Mouse (Mus musculus) limb, embryonic 14.5 days (tissue): ENCODE measurements around the gene Wdr5b. TPM values are rescaled to one million over a fixed set of nuclear protein-coding genes. Genes with fewer than 3 reads are reported as not detected.
"Not testable (repeated sequence)": the region's sequence is repeated elsewhere in the genome, so short reads cannot be mapped to it uniquely, and the experiment has no call there.

Experiments
- ATAC-seq: fragments of 200-750 bp; cut with Nextera tagmentation; 2 replicates; pipeline ENCODE4 v1.8.0; 2017; ENCODE audit warnings: low read depth, moderate number of reproducible peaks, moderate TSS enrichment; ENCODE audit not compliant: low FRiP score
- DNase-seq: peaks from one replicate; pipeline ENCODE4 v3.0.0-alpha.2; 2015; ENCODE audit warnings: low spot score
- H3K27ac ChIP-seq: fragments of 300-500 bp; sonication (generic); replicated peaks from 2 replicates; pipeline ENCODE4 v1.5.1; 2014; ENCODE audit warnings: low read depth, mild to moderate bottlenecking, low read length, moderate library complexity, mixed read lengths
- H3K27me3 ChIP-seq: fragments of 300-500 bp; sonication (generic); 2 replicates; pipeline ENCODE4 v1.6.1; 2014; ENCODE audit warnings: low read length, mixed read lengths; ENCODE audit not compliant: control insufficient read depth, insufficient read depth
- H3K36me3 ChIP-seq: fragments of 300-500 bp; sonication (generic); 2 replicates; pipeline ENCODE4 v1.6.1; 2014; ENCODE audit warnings: mild to moderate bottlenecking, low read length, moderate library complexity, mixed read lengths; ENCODE audit not compliant: control insufficient read depth, insufficient read depth
- H3K4me1 ChIP-seq: fragments of 300-500 bp; sonication (generic); 2 replicates; pipeline ENCODE4 v1.6.1; 2014; ENCODE audit warnings: antibody characterized with exemption, low read length, mixed read lengths; ENCODE audit not compliant: control insufficient read depth, insufficient read depth
- H3K4me2 ChIP-seq: fragments of 300-500 bp; sonication (generic); replicated peaks from 2 replicates; pipeline ENCODE4 v1.6.1; 2014; ENCODE audit warnings: low read depth, mild to moderate bottlenecking, low read length, moderate library complexity; ENCODE audit not compliant: severe bottlenecking
- H3K4me3 ChIP-seq: fragments of 300-500 bp; sonication (generic); replicated peaks from 2 replicates; pipeline ENCODE4 v1.5.1; 2014; ENCODE audit warnings: low read length
- H3K9ac ChIP-seq: fragments of 300-500 bp; sonication (generic); 2 replicates; pipeline ENCODE4 v1.6.1; 2014; ENCODE audit warnings: mild to moderate bottlenecking, low read depth, low read length, moderate library complexity; ENCODE audit not compliant: severe bottlenecking
- H3K9me3 ChIP-seq: fragments of 300-500 bp; sonication (generic); 2 replicates; pipeline ENCODE4 v1.6.1; 2016; ENCODE audit warnings: low read length; ENCODE audit not compliant: control insufficient read depth
- POLR2A ChIP-seq: fragments of 200-500 bp; IDR thresholded peaks from 2 replicates; pipeline ENCODE4 v1.8.0; 2012; ENCODE audit warnings: inconsistent platforms, mild to moderate bottlenecking, moderate library complexity, borderline replicate concordance; ENCODE audit not compliant: insufficient read depth, insufficient read length; ENCODE audit errors: extremely low read depth
- WGBS: fragments of 180-500 bp; shearing (Covaris S2); extraction: QIAGEN DNeasy Blood & Tissue Kit; methylation state at CpG from one replicate; pipeline ENCODE4 v1.1.7; 2014; 5-methylcytosine and 5-hydroxymethylcytosine counted together
- polyA plus RNA-seq, 2 experiments: library from polyadenylated mRNA; depleted of rRNA in 1 of 2; stranded (reverse) in 1 of 2; unstranded in 1 of 2; fragments of >200 nt; fragmentation: Nextera tagmentation in 1 of 2; extraction: Ambion mirVana in 1 of 2; gene quantifications; 2 replicates each; pipeline versions ENCODE4 v1.2.1 to v1.2.3; 2012 to 2014

Gene Wdr5b
- polyA plus RNA-seq, 2 experiments: 6.1 to 11.9 TPM

- Histone ChIP-seq H3K4me1 (no peaks in the 10 kb centered on the region), H3K27me3 (no peaks in the 10 kb centered on the region), H3K36me3 (peaks cover 67% of the 10 kb centered on the region), H3K4me3 (no peak overlapping the region), H3K27ac (no peak overlapping the region), H3K9ac (no peak overlapping the region), H3K4me2 (no peak overlapping the region), H3K9me3 (no peaks in the 10 kb centered on the region)
- no peak for DNase-seq
- no peak for ATAC-seq
- no peak for TF ChIP-seq POLR2A
- 88% methylated on average over 6 of the region's 6 CpGs for WGBS
Measured at GRCm38 (mm10) chr16:36051491-36051890, 10.5 kb downstream of the Wdr5b start.

DNA sequence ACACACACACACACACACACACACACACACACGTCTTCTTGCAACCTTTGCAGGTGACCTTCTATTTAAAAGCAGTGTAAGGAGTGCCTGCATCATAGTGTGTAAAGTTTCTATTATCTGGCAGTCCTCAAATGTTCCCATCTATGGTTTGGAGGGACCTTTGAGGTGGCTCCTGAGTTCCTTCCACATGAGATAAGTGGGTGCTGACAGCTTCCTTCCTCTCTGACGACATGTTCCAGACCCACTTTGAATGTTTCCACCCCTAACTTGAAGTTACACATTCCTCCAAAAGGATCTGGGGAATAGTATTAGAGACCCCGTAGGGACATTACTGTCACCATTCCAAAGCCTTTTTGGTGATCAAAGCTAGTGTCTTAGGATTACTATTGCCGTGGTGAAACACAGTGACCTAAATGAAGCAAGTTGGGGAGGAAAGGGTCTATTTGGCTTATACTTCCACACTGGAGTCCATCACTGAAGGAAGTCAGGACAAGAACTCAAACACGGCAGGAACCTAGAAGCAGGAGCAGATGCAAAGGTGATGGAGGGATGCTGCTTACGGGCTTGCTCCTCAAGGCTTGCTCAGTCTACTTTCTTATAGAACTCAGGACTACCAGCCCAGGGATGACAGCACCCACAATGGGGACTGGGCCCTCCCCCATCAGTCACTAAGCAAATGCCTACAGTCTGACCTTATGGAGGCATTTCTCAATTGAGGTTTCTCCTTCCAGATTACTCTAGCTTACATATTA, 12.7 kb downstream of the Wdr5b start:
- no peaks in the 10 kb centered on the region for H3K9me3 ChIP-seq
- ATAC-seq (no peak), DNase-seq (no peak)
- no peak overlapping the region for H3K4me3 ChIP-seq
- no peak for TF ChIP-seq POLR2A
- H3K27ac ChIP-seq: no peak overlapping the region
- no peaks in the 10 kb centered on the region for H3K4me1 ChIP-seq
- peaks cover 47% of the 10 kb centered on the region for H3K36me3 ChIP-seq
- no peak overlapping the region for H3K9ac ChIP-seq
- 89% methylated on average over 6 of the region's 6 CpGs for WGBS
- no peak overlapping the region for H3K4me2 ChIP-seq
- no peaks in the 10 kb centered on the region for H3K27me3 ChIP-seq

DNA sequence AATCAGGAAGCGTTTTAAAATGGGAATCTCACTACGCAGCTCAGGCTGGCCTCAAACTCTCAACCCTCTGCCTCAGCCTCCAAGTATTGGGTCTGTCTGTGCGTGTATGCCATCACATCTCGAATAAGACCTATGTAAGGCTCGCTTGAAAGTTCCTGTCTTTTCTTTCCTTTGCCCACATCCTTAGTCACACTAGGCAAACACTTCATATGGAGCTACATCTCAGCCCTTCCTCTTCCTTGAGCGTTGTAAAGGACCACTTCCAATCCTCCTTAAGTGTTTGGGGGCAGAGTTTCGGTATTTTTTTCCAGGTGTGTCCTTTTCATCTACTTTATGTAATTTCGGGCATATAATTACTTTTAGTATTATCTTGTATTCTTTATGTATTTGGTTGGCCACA, 13.9 kb downstream of the Wdr5b start:
- WGBS: 92% methylated on average over 8 of the region's 8 CpGs
- no peak for ATAC-seq
- H3K27ac ChIP-seq: no peak overlapping the region
- no peak overlapping the region for H3K4me2 ChIP-seq
- no peaks in the 10 kb centered on the region for H3K4me1 ChIP-seq
- H3K9ac ChIP-seq: no peak overlapping the region
- no peaks in the 10 kb centered on the region for H3K27me3 ChIP-seq
- H3K9me3 ChIP-seq: no peaks in the 10 kb centered on the region
- peaks cover 34% of the 10 kb centered on the region for H3K36me3 ChIP-seq
- no peak for DNase-seq
- TF ChIP-seq POLR2A: no peak
- H3K4me3 ChIP-seq: no peak overlapping the region

DNA sequence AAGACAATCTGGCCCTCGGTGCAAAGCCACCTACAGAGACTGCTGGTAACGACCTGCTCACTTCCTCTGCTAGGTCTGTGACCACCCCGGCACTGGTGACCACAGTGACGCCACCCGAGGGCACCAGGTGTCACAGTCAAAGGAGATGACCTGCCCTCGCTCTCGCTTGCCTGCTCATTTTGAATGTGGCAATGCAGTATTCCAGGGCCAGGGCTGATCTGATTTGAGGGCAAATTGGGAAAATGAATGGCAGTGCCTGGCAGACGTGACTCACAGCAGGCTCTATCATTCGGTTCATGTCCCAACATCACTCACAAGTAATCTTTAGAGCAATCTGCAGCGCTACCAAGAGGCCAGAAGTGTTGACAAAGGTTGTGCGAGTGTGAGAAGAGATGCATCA, 15.4 kb downstream of the Wdr5b start:
- H3K9ac ChIP-seq: no peak overlapping the region
- H3K27me3 ChIP-seq: no peaks in the 10 kb centered on the region
- H3K36me3 ChIP-seq: peaks cover 23% of the 10 kb centered on the region
- no peak overlapping the region for H3K4me2 ChIP-seq
- H3K4me1 ChIP-seq: no peaks in the 10 kb centered on the region
- H3K4me3 ChIP-seq: no peak overlapping the region
- DNase-seq (no peak), ATAC-seq (no peak)
- WGBS: 84% methylated on average over 11 of the region's 11 CpGs
- no peak overlapping the region for H3K27ac ChIP-seq
- no peaks in the 10 kb centered on the region for H3K9me3 ChIP-seq
- no peak for TF ChIP-seq POLR2A

DNA sequence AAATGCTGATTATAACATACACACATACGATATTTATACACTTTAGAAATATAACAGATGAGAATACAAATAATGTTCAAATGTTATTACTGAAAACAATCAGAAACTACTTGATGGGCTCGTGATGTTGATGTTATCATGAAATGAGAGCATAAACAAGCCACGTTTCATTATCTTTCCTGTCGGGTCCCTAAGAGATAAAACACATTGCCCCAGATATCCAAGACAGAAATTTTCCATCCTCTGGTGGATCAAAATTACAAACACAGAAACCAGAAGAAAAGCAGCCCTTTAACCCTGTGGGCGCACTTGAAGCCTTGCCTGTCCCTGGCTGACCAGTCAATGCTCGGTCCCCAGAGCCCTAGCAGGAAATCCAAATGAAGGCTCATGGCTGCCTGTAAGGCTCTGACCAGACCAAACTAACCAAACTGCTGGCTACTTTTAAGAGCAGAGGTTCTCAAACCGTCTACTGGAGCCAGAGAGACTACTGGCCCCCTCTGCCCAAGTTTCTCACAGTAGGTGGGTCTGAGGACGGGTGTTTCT, 17.0 kb downstream of the Wdr5b start:
- no peak for TF ChIP-seq POLR2A
- Histone ChIP-seq H3K9me3 (no peaks in the 10 kb centered on the region), H3K27me3 (no peaks in the 10 kb centered on the region), H3K4me2 (no peak overlapping the region), H3K4me3 (no peak overlapping the region), H3K27ac (no peak overlapping the region), H3K36me3 (peaks cover 11% of the 10 kb centered on the region; the same call in 1 of the 2 replicates), H3K9ac (no peak overlapping the region), H3K4me1 (no peaks in the 10 kb centered on the region)
- ATAC-seq (no peak), DNase-seq (no peak)
- WGBS: 82% methylated on average over 8 of the region's 8 CpGs

DNA sequence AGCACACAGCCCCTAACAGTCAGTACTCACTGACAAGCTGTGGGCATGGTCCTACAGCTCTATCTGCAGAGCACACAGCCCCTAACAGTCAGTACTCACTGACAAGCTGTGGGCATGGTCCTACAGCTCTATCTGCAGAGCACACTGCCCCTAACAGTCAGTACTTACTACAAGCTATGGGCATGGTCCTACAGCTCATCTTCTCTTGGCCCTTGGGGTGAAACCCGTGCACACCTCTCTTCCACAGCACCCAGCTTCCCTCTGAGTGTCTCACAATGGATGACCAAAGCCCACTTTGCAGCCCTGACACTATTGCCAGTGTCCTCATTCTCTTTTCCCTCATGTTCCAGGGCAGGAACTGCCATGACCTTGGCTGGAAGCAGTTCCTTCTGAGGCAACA, 21.5 kb downstream of the Wdr5b start:
- not testable (repeated sequence) for DNase-seq, H3K4me1 ChIP-seq, H3K27me3 ChIP-seq, H3K9ac ChIP-seq, ATAC-seq, H3K36me3 ChIP-seq, H3K4me3 ChIP-seq, H3K4me2 ChIP-seq, H3K27ac ChIP-seq, H3K9me3 ChIP-seq
- 76% methylated on average over 1 of the region's 1 CpGs for WGBS
